Mouse (Mus musculus): ENCODE measurements around the gene Sox2. TPM values are rescaled to one million over a fixed set of nuclear protein-coding genes. Genes with fewer than 3 reads are reported as not detected.

The Sox2 gene
- polyA plus RNA-seq, 1 experiment: not detected

DNA sequence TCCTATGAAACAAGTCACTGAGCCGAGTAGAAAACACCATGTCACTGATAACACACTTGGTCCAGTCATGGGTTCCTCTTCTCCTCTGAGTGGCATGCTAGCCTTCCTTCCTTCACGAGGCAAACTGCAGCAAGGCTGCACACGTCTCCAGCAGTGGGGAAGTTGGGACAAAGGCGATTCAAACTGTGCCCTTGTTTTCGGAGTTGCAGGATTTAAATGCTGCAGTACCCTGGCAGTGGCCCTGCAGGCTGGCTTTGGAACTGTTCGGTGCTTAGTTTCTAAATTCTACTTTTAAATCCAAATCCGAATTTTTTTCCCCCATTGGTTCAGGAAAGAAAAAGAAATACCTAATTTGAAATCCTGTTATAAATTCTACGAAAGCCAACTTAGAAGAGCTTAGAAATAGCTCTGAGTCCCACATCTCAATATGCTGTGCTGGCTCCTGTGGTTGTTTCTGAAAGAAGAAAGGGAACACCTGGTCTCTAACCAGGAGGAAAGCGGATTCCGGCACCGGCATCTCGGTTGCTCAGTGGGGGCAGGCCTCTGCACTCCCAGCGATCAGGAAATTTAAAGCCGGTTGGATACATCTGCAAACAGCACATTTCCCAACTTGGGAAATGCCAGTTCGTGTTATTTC lies 20.9 kb downstream of the Sox2 start:
- Histone ChIP-seq H3K4me2 (ENCODE audit: low read depth) (no peak overlapping the region), H3K79me2 (ENCODE audit: control insufficient read depth, insufficient read depth) (no peaks in the 10 kb centered on the region), H3K36me3 (ENCODE audit: control insufficient read depth, insufficient read depth) (no peaks in the 10 kb centered on the region), H3K27me3 (ENCODE audit: control insufficient read depth, insufficient read depth, insufficient read length) (peaks cover 10% of the 10 kb centered on the region), H3ac (ENCODE audit: control insufficient read depth, insufficient read length) (no peak overlapping the region), H3K4me3 (no peak overlapping the region)
- TF ChIP-seq E2F4 (IDR thresholded peaks at IDR 0.05; ENCODE audit: insufficient read depth) (no peak), USF1 (IDR thresholded peaks at IDR 0.05; ENCODE audit: low read depth) (no peak), CEBPB (IDR thresholded peaks at IDR 0.05; ENCODE audit: insufficient read depth, poor library complexity, severe bottlenecking) (no peak), SRF (IDR thresholded peaks at IDR 0.05; ENCODE audit: control insufficient read depth, insufficient read length, low read depth) (no peak), REST (IDR thresholded peaks at IDR 0.05; ENCODE audit: insufficient read depth, insufficient read length) (no peak), POLR2AphosphoS2 (IDR thresholded peaks at IDR 0.05; ENCODE audit: insufficient read length, low read depth) (no peak), MAX (IDR thresholded peaks at IDR 0.05; ENCODE audit: low read depth) (no peak)

DNA sequence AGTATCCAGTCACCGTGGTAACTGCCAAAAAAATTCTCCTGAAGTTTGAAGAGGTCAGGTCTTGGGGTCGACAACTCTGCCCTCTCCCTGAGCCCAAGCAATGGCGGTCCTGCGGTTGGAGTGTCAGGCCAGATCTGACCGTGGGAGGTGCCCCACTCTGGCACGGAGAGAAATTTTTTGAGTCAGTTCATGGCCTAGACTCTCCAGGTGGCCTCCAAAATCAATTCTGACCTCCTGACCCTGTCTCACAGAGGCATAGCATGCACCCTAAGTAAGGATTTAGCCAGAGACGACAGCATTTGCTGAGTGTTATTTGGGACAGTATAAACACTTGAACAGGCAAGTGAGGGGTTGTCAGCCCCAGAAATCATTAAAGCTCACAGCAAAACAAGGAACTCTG lies 28.6 kb downstream of the Sox2 start:
- Histone ChIP-seq H3K79me2 (ENCODE audit: control insufficient read depth, insufficient read depth) (no peaks in the 10 kb centered on the region), H3ac (ENCODE audit: control insufficient read depth, insufficient read length) (no peak overlapping the region), H3K4me3 (no peak overlapping the region), H3K4me2 (ENCODE audit: low read depth) (no peak overlapping the region), H3K27me3 (ENCODE audit: control insufficient read depth, insufficient read depth, insufficient read length) (no peaks in the 10 kb centered on the region), H3K36me3 (ENCODE audit: control insufficient read depth, insufficient read depth) (no peaks in the 10 kb centered on the region)
- TF ChIP-seq MYOG (IDR thresholded peaks at IDR 0.05; ENCODE audit: control insufficient read depth in 1 of 3, insufficient read depth in 1 of 3, insufficient read length in 2 of 3, low read depth in 2 of 3): no peak
- no peak for TF ChIP-seq USF1 (IDR thresholded peaks at IDR 0.05; ENCODE audit: low read depth)
- TF ChIP-seq MYOD1 (IDR thresholded peaks at IDR 0.05; ENCODE audit: control insufficient read depth in 1 of 3, insufficient read length in 2 of 3, low read depth in 2 of 3): no peak
- TF ChIP-seq POLR2A (IDR thresholded peaks at IDR 0.05; ENCODE audit: insufficient read length, low read depth): no peak
- TF ChIP-seq CEBPB (IDR thresholded peaks at IDR 0.05; ENCODE audit: insufficient read depth, poor library complexity, severe bottlenecking): no peak

DNA sequence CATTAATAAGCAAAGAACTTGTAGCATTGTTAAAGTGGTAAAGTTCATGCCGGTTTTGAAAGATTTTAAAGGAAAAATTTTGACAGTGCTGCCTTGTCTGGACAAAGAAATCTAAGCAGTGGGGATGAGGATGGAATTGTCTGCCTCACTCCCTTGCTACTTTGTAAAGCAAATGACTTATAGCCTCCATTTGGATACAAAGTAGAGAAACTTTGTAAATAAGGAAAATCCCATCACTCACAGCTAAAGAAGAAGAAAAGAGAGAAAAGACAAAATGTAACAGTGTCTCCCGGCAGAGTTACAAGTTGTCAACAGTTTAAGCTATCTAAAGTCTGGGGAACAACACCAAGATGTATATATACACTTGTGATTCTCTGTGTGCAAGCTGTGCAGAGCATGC lies 29.2 kb downstream of the Sox2 start:
- H3K27me3 ChIP-seq (ENCODE audit: control insufficient read depth, insufficient read depth, insufficient read length): no peaks in the 10 kb centered on the region
- H3K4me3 ChIP-seq: no peak overlapping the region
- H3K36me3 ChIP-seq (ENCODE audit: control insufficient read depth, insufficient read depth): no peaks in the 10 kb centered on the region
- H3K79me2 ChIP-seq (ENCODE audit: control insufficient read depth, insufficient read depth): no peaks in the 10 kb centered on the region
- no peak for TF ChIP-seq POLR2AphosphoS2 (IDR thresholded peaks at IDR 0.05; ENCODE audit: insufficient read length, low read depth)
- no peak for TF ChIP-seq TCF3 (IDR thresholded peaks at IDR 0.05; ENCODE audit: insufficient read length, low read depth)
- no peak for TF ChIP-seq MYOD1 (IDR thresholded peaks at IDR 0.05; ENCODE audit: control insufficient read depth in 1 of 3, insufficient read length in 2 of 3, low read depth in 2 of 3)
- no peak for TF ChIP-seq CEBPB (IDR thresholded peaks at IDR 0.05; ENCODE audit: insufficient read depth, poor library complexity, severe bottlenecking)
- TF ChIP-seq MAX (IDR thresholded peaks at IDR 0.05; ENCODE audit: low read depth): no peak
- no peak for TF ChIP-seq MYOG (IDR thresholded peaks at IDR 0.05; ENCODE audit: control insufficient read depth in 1 of 3, insufficient read depth in 1 of 3, insufficient read length in 2 of 3, low read depth in 2 of 3)
- no peak for TF ChIP-seq POLR2A (IDR thresholded peaks at IDR 0.05; ENCODE audit: insufficient read length, low read depth)
- TF ChIP-seq TCF12 (IDR thresholded peaks at IDR 0.05; ENCODE audit: insufficient read depth, poor library complexity, severe bottlenecking): no peak
- TF ChIP-seq E2F4 (IDR thresholded peaks at IDR 0.05; ENCODE audit: insufficient read depth): no peak
- no peak for TF ChIP-seq REST (IDR thresholded peaks at IDR 0.05; ENCODE audit: insufficient read depth, insufficient read length)
- TF ChIP-seq USF1 (IDR thresholded peaks at IDR 0.05; ENCODE audit: low read depth): no peak
- TF ChIP-seq SRF (IDR thresholded peaks at IDR 0.05; ENCODE audit: control insufficient read depth, insufficient read length, low read depth): no peak
- H3ac ChIP-seq (ENCODE audit: control insufficient read depth, insufficient read length): no peak overlapping the region
- no peak overlapping the region for H3K4me2 ChIP-seq (ENCODE audit: low read depth)

DNA sequence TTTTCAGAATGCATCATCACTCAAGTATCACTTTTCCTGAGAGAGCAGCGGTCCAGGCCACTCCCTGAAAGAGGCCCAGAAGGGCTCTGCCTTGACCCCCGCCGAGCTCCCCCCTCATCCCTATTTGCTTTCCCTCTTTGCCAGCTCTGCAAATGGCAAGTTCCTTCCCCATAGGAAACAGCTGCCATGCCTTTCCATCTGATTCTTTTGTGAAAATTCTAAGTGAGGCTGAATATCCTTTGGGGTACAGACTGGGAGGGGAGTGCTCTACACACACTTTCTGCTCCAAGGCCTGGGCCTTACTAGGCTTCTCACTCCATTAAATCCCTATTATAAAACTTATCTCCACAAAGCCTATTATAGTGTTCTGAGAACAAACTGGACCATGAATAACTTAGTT lies 29.7 kb downstream of the Sox2 start:
- no peak overlapping the region for H3K4me2 ChIP-seq (ENCODE audit: low read depth)
- no peaks in the 10 kb centered on the region for H3K27me3 ChIP-seq (ENCODE audit: control insufficient read depth, insufficient read depth, insufficient read length)
- TF ChIP-seq MYOG (IDR thresholded peaks at IDR 0.05; ENCODE audit: control insufficient read depth in 1 of 3, insufficient read depth in 1 of 3, insufficient read length in 2 of 3, low read depth in 2 of 3) (no peak), POLR2A (IDR thresholded peaks at IDR 0.05; ENCODE audit: insufficient read length, low read depth) (no peak), MYOD1 (IDR thresholded peaks at IDR 0.05; ENCODE audit: control insufficient read depth in 1 of 3, insufficient read length in 2 of 3, low read depth in 2 of 3) (no peak), TCF3 (IDR thresholded peaks at IDR 0.05; ENCODE audit: insufficient read length, low read depth) (no peak), CEBPB (IDR thresholded peaks at IDR 0.05; ENCODE audit: insufficient read depth, poor library complexity, severe bottlenecking) (no peak), E2F4 (IDR thresholded peaks at IDR 0.05; ENCODE audit: insufficient read depth) (no peak)
- no peak overlapping the region for H3K4me3 ChIP-seq
- no peaks in the 10 kb centered on the region for H3K79me2 ChIP-seq (ENCODE audit: control insufficient read depth, insufficient read depth)
- no peak overlapping the region for H3ac ChIP-seq (ENCODE audit: control insufficient read depth, insufficient read length)
- no peaks in the 10 kb centered on the region for H3K36me3 ChIP-seq (ENCODE audit: control insufficient read depth, insufficient read depth)

DNA sequence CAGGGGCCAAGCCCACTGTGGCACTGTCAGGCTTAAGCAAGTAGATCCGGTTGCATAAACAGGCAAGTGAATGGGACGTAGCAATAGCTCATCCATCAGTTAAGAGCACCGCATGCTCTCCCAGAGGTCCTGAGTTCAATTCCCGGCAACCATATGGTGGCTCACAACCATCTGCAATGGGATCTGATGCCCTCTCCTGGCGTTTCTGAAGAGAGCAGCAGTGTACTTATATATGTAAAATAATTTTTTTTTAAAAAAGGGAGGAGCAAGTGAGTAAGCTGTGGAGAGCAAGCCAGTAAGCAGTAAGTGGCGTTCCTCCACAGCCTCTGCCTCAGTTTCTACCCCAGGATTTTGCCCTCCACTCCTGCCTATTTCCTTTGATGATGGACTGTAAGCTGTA lies 37.9 kb downstream of the Sox2 start:
- Histone ChIP-seq H3ac (ENCODE audit: control insufficient read depth, insufficient read length) (no peak overlapping the region), H3K79me2 (ENCODE audit: control insufficient read depth, insufficient read depth) (no peaks in the 10 kb centered on the region), H3K4me3 (no peak overlapping the region), H3K36me3 (ENCODE audit: control insufficient read depth, insufficient read depth) (no peaks in the 10 kb centered on the region), H3K27me3 (ENCODE audit: control insufficient read depth, insufficient read depth, insufficient read length) (no peaks in the 10 kb centered on the region), H3K4me2 (ENCODE audit: low read depth) (no peak overlapping the region)
- TF ChIP-seq CEBPB (IDR thresholded peaks at IDR 0.05; ENCODE audit: insufficient read depth, poor library complexity, severe bottlenecking): no peak
- no peak for TF ChIP-seq TCF3 (IDR thresholded peaks at IDR 0.05; ENCODE audit: insufficient read length, low read depth)
- TF ChIP-seq MAX (IDR thresholded peaks at IDR 0.05; ENCODE audit: low read depth): no peak
- no peak for TF ChIP-seq SRF (IDR thresholded peaks at IDR 0.05; ENCODE audit: control insufficient read depth, insufficient read length, low read depth)
- TF ChIP-seq POLR2A (IDR thresholded peaks at IDR 0.05; ENCODE audit: insufficient read length, low read depth): no peak
- TF ChIP-seq E2F4 (IDR thresholded peaks at IDR 0.05; ENCODE audit: insufficient read depth): no peak
- no peak for TF ChIP-seq REST (IDR thresholded peaks at IDR 0.05; ENCODE audit: insufficient read depth, insufficient read length)
- TF ChIP-seq POLR2AphosphoS2 (IDR thresholded peaks at IDR 0.05; ENCODE audit: insufficient read length, low read depth): no peak
- no peak for TF ChIP-seq MYOD1 (IDR thresholded peaks at IDR 0.05; ENCODE audit: control insufficient read depth in 1 of 3, insufficient read length in 2 of 3, low read depth in 2 of 3)
- TF ChIP-seq MYOG (IDR thresholded peaks at IDR 0.05; ENCODE audit: control insufficient read depth in 1 of 3, insufficient read depth in 1 of 3, insufficient read length in 2 of 3, low read depth in 2 of 3): no peak

Data from myocyte (in vitro differentiated cells).